10 mouse cellular contexts compared by ENCODE assay signal in the genomic region with DNA sequence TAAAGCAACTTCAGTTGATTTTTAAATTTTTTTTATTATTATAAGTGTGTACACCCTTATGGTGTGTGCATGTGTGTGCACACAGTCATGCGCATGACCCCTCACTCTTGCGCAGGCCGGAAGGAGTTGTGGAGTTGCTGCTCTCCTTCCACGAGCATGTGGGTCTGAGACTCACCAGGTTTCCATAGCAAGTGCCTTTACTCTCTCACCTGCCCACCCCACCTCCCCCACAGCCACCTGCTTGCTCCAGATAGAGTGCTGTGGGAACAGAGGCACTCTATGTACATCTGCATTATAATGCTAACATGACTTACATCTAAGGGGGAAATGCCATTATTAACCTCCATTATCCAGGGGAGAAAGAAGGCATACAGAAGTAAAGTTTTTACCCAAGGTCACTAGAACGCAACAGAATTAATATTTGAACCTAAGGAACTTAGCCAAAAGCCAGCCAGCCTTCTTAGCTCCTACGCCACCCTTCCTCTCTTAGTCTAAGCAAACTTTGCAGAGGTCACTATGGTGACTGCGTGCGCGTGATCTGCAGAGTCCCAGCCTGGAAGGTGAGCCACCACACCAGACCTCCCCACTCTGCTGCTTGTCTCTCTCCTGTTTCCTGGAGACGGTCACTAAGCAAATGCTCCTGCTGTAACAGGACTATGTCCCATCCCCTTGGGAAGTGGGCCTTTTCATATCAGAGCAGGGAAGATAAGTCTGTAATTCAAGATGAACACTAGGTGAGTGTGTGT. TPM values are rescaled to one million over a fixed set of nuclear protein-coding genes. Genes with fewer than 3 reads are reported as not detected.
DNase-seq lines count a peak whose midpoint lies in the region; ATAC-seq lines count a peak whose summit lies in the region.
"Had no signal": no experiment of that assay in that cellular context is flagged by ENCODE, and none has a peak within 500 bp of the region (broad histone marks: within the 10 kb centered on the region; RNA-seq: fewer than 3 reads in every experiment).

No protein-coding gene starts in this region.

- WGBS in heart, embryonic 14.5 days = 53% methylated on average over 10 of the region's 10 CpGs
- WGBS in midbrain, embryonic 10.5 days = 69% methylated on average over 10 of the region's 10 CpGs
- WGBS in midbrain, embryonic 14.5 days = 61% methylated on average over 10 of the region's 10 CpGs
- 68% methylated on average over 10 of the region's 10 CpGs for WGBS in intestine, embryonic 16.5 days
- 59% methylated on average over 10 of the region's 10 CpGs for WGBS in stomach, embryonic 15.5 days
- 79% methylated on average over 10 of the region's 10 CpGs for WGBS in neural tube, embryonic 15.5 days

- H3K36me3 ChIP-seq in heart, embryonic 14.5 days (ENCODE audit: control insufficient read depth, insufficient read depth, low read length) = no peaks in the 10 kb centered on the region
- H3K36me3 ChIP-seq in midbrain, embryonic 10.5 days = no peaks in the 10 kb centered on the region
- no peaks in the 10 kb centered on the region for H3K36me3 ChIP-seq in midbrain, embryonic 14.5 days (ENCODE audit: control insufficient read depth, insufficient read depth, low read length)
- no peaks in the 10 kb centered on the region for H3K36me3 ChIP-seq in intestine, embryonic 16.5 days (ENCODE audit: control insufficient read depth, insufficient read depth, low read length)
- no peaks in the 10 kb centered on the region for H3K36me3 ChIP-seq in stomach, embryonic 15.5 days
- H3K36me3 ChIP-seq in neural tube, embryonic 15.5 days = no peaks in the 10 kb centered on the region

- no peaks in the 10 kb centered on the region for H3K27me3 ChIP-seq in heart, embryonic 14.5 days (ENCODE audit: control insufficient read depth, insufficient read depth, low read length)
- peaks cover 7% of the 10 kb centered on the region; the same call in 1 of the 2 replicates for H3K27me3 ChIP-seq in midbrain, embryonic 10.5 days (ENCODE audit: low read depth, poor library complexity, severe bottlenecking)
- H3K27me3 ChIP-seq in midbrain, embryonic 14.5 days (ENCODE audit: control insufficient read depth, insufficient read depth, low read length) = no peaks in the 10 kb centered on the region
- H3K27me3 ChIP-seq in intestine, embryonic 16.5 days (replicated peaks; ENCODE audit: control insufficient read depth, insufficient read depth, low read length) = no peaks in the 10 kb centered on the region
- H3K27me3 ChIP-seq in stomach, embryonic 15.5 days (replicated peaks) = no peaks in the 10 kb centered on the region
- no peaks in the 10 kb centered on the region for H3K27me3 ChIP-seq in neural tube, embryonic 15.5 days (replicated peaks)

- ATAC-seq in heart, embryonic 14.5 days (ENCODE audit: insufficient number of reproducible peaks, insufficient read depth, low FRiP score, low read depth) = no peak
- no peak for ATAC-seq in midbrain, embryonic 14.5 days (ENCODE audit: low FRiP score, low TSS enrichment)
- ATAC-seq in intestine, embryonic 16.5 days = peak; percentile 57; the same call in 1 of the 2 replicates
- ATAC-seq in stomach, embryonic 15.5 days (ENCODE audit: insufficient read depth, low FRiP score, low read depth) = 0 out of 2 replicates have a peak, but pooled peaks have one; percentile 50
- ATAC-seq in neural tube, embryonic 15.5 days (ENCODE audit: low FRiP score) = no peak

- 0 out of 4 replicates have a peak overlapping the region, but pooled peaks of 1 of the 2 experiments have one; percentile 5 for H3K27ac ChIP-seq in heart, embryonic 14.5 days (replicated peaks in 1 of 2; ENCODE audit: control insufficient read depth in 1 of 2, insufficient read depth in 1 of 2, low read depth in 2 of 2, low read length in 2 of 2)
- peak overlapping the region; percentile 67 for H3K27ac ChIP-seq in midbrain, embryonic 10.5 days (replicated peaks)
- H3K27ac ChIP-seq in midbrain, embryonic 14.5 days (replicated peaks; ENCODE audit: low read depth, low read length) = no peak overlapping the region
- H3K27ac ChIP-seq in intestine, embryonic 16.5 days (ENCODE audit: low read length) = no peak overlapping the region
- no peak overlapping the region for H3K27ac ChIP-seq in stomach, embryonic 15.5 days
- no peak overlapping the region for H3K27ac ChIP-seq in neural tube, embryonic 15.5 days (replicated peaks)

- H3K9me3 ChIP-seq in heart, embryonic 14.5 days (ENCODE audit: control insufficient read depth, low read length) = no peaks in the 10 kb centered on the region
- H3K9me3 ChIP-seq in midbrain, embryonic 10.5 days (replicated peaks) = no peaks in the 10 kb centered on the region
- H3K9me3 ChIP-seq in midbrain, embryonic 14.5 days (ENCODE audit: control insufficient read depth, low read length) = no peaks in the 10 kb centered on the region
- H3K9me3 ChIP-seq in intestine, embryonic 16.5 days (ENCODE audit: control insufficient read depth, low read length) = no peaks in the 10 kb centered on the region
- H3K9me3 ChIP-seq in stomach, embryonic 15.5 days = no peaks in the 10 kb centered on the region
- H3K9me3 ChIP-seq in neural tube, embryonic 15.5 days (replicated peaks) = no peaks in the 10 kb centered on the region

- H3K4me2 ChIP-seq in heart, embryonic 14.5 days (ENCODE audit: low read length) = peak overlapping the region; percentile 31
- no peak overlapping the region for H3K4me2 ChIP-seq in midbrain, embryonic 14.5 days (ENCODE audit: low read length)
- H3K4me2 ChIP-seq in intestine, embryonic 16.5 days (ENCODE audit: low read depth, low read length) = no peak overlapping the region
- H3K4me2 ChIP-seq in stomach, embryonic 15.5 days = 0 out of 2 replicates have a peak overlapping the region, but pooled peaks have one; percentile 2
- no peak overlapping the region for H3K4me2 ChIP-seq in neural tube, embryonic 15.5 days

- no peak overlapping the region for H3K4me3 ChIP-seq in heart, embryonic 14.5 days (ENCODE audit: control insufficient read depth in 1 of 2, insufficient read depth in 1 of 2, low read depth in 1 of 2, low read length in 2 of 2)
- peak overlapping the region; percentile 5 for H3K4me3 ChIP-seq in midbrain, embryonic 10.5 days
- no peak overlapping the region for H3K4me3 ChIP-seq in midbrain, embryonic 14.5 days (replicated peaks; ENCODE audit: low read depth, low read length)
- no peak overlapping the region for H3K4me3 ChIP-seq in intestine, embryonic 16.5 days (ENCODE audit: low read length)
- no peak overlapping the region for H3K4me3 ChIP-seq in stomach, embryonic 15.5 days (replicated peaks)
- no peak overlapping the region for H3K4me3 ChIP-seq in neural tube, embryonic 15.5 days (replicated peaks)

- H3K4me1 ChIP-seq in heart, embryonic 14.5 days (ENCODE audit: control insufficient read depth in 2 of 2, insufficient read depth in 2 of 2, low read length in 2 of 2) = peaks cover 11 to 19% of the 10 kb centered on the region in 2 experiments
- H3K4me1 ChIP-seq in midbrain, embryonic 10.5 days = peaks cover 20% of the 10 kb centered on the region
- peaks cover 19% of the 10 kb centered on the region for H3K4me1 ChIP-seq in midbrain, embryonic 14.5 days (ENCODE audit: control insufficient read depth, insufficient read depth, low read length)
- H3K4me1 ChIP-seq in intestine, embryonic 16.5 days (ENCODE audit: control insufficient read depth, insufficient read depth, low read length) = 0 out of 2 replicates have a peak, but pooled peaks cover 2% of the 10 kb centered on the region
- H3K4me1 ChIP-seq in stomach, embryonic 15.5 days = 0 out of 2 replicates have a peak, but pooled peaks cover 3% of the 10 kb centered on the region
- H3K4me1 ChIP-seq in neural tube, embryonic 15.5 days = peaks cover 7% of the 10 kb centered on the region; the same call in 1 of the 2 replicates

- peak overlapping the region; percentile 2 for H3K9ac ChIP-seq in heart, embryonic 14.5 days (ENCODE audit: low read length)
- no peak overlapping the region for H3K9ac ChIP-seq in midbrain, embryonic 14.5 days (replicated peaks; ENCODE audit: low read length)
- no peak overlapping the region for H3K9ac ChIP-seq in intestine, embryonic 16.5 days (ENCODE audit: low read depth, low read length)
- H3K9ac ChIP-seq in stomach, embryonic 15.5 days = no peak overlapping the region
- no peak overlapping the region for H3K9ac ChIP-seq in neural tube, embryonic 15.5 days (replicated peaks)

- no peak for DNase-seq in heart, adult 18-20 months
- no peak for DNase-seq in midbrain, embryonic 10.5 days (ENCODE audit: low spot score)
- no peak for DNase-seq in midbrain, embryonic 14.5 days
- DNase-seq in adrenal gland, adult 2 months = no peak
- DNase-seq: adrenal gland, postnatal 14 days; cerebellum, postnatal 14 days had no signal

RNA-seq across cellular contexts. Expression of a gene that starts 1.3 kb away (rescaled TPM):
- polyA plus RNA-seq in heart, embryonic 14.5 days (2014; fragmentation: Nextera tagmentation; extraction: Ambion mirVana) = 0.15 and 0.31 TPM in 2 replicates
- 1 to 10 TPM in 1 of 2 experiments, under 1 TPM in 1; 0.60 to 2.4 TPM for total RNA-seq in heart, adult 18-20 months (2021)
- 0.32 and 0.36 TPM in 2 replicates for polyA plus RNA-seq in midbrain, embryonic 10.5 days (2016; fragmentation: Nextera tagmentation; extraction: Ambion mirVana)
- 0.39 and 0.50 TPM in 2 replicates for polyA plus RNA-seq in midbrain, embryonic 14.5 days (2014; fragmentation: Nextera tagmentation; extraction: Ambion mirVana)
- 1.2 and 1.3 TPM in 2 replicates for polyA plus RNA-seq in intestine, embryonic 16.5 days (2015; fragmentation: Nextera tagmentation; extraction: Ambion mirVana)
- 7.8 and 9.7 TPM in 2 replicates for polyA plus RNA-seq in stomach, embryonic 15.5 days (2015; fragmentation: Nextera tagmentation; extraction: Ambion mirVana)
- under 1 TPM; 0.46 to 0.59 TPM for total RNA-seq in adrenal gland, adult 2 months (2021)
- 0.08 TPM in 1 of 2 replicates, not detected in the other for polyA plus RNA-seq in adrenal gland, adult 2 months (2012; rRNA removed)
- 0.72 and 2.1 TPM in 2 replicates for polyA plus RNA-seq in neural tube, embryonic 15.5 days (2015; fragmentation: Nextera tagmentation; extraction: Ambion mirVana)

RNA-seq across cellular contexts. Expression of a gene that starts 32.9 kb away (rescaled TPM):
- polyA plus RNA-seq in heart, embryonic 14.5 days (2014; fragmentation: Nextera tagmentation; extraction: Ambion mirVana) = 88.7 and 98.4 TPM in 2 replicates
- 10 to 100 TPM; 27.9 to 36.1 TPM for total RNA-seq in heart, adult 18-20 months (2021)
- 86.9 and 95.9 TPM in 2 replicates for polyA plus RNA-seq in midbrain, embryonic 10.5 days (2016; fragmentation: Nextera tagmentation; extraction: Ambion mirVana)
- polyA plus RNA-seq in midbrain, embryonic 14.5 days (2014; fragmentation: Nextera tagmentation; extraction: Ambion mirVana) = 118 and 122 TPM in 2 replicates
- 106 and 107 TPM in 2 replicates for polyA plus RNA-seq in intestine, embryonic 16.5 days (2015; fragmentation: Nextera tagmentation; extraction: Ambion mirVana)
- 83.4 and 92.6 TPM in 2 replicates for polyA plus RNA-seq in stomach, embryonic 15.5 days (2015; fragmentation: Nextera tagmentation; extraction: Ambion mirVana)
- total RNA-seq in adrenal gland, adult 2 months (2021) = 10 to 100 TPM; 59.5 to 72.8 TPM
- 22.7 and 26.8 TPM in 2 replicates for polyA plus RNA-seq in adrenal gland, adult 2 months (2012; rRNA removed)
- polyA plus RNA-seq in neural tube, embryonic 15.5 days (2015; fragmentation: Nextera tagmentation; extraction: Ambion mirVana) = 109 and 113 TPM in 2 replicates

RNA-seq across cellular contexts. Expression of a gene that starts 59.0 kb away (rescaled TPM):
- polyA plus RNA-seq in heart, embryonic 14.5 days (2014; fragmentation: Nextera tagmentation; extraction: Ambion mirVana) = 4.5 and 5.5 TPM in 2 replicates
- 1 to 10 TPM; 1.0 to 2.5 TPM for total RNA-seq in heart, adult 18-20 months (2021)
- 8.9 and 14.6 TPM in 2 replicates for polyA plus RNA-seq in midbrain, embryonic 10.5 days (2016; fragmentation: Nextera tagmentation; extraction: Ambion mirVana)
- polyA plus RNA-seq in midbrain, embryonic 14.5 days (2014; fragmentation: Nextera tagmentation; extraction: Ambion mirVana) = 21.7 and 23.1 TPM in 2 replicates
- polyA plus RNA-seq in intestine, embryonic 16.5 days (2015; fragmentation: Nextera tagmentation; extraction: Ambion mirVana) = 23.3 and 35.5 TPM in 2 replicates
- polyA plus RNA-seq in stomach, embryonic 15.5 days (2015; fragmentation: Nextera tagmentation; extraction: Ambion mirVana) = 10.1 and 13.7 TPM in 2 replicates
- 1 to 10 TPM; 6.1 to 6.7 TPM for total RNA-seq in adrenal gland, adult 2 months (2021)
- polyA plus RNA-seq in adrenal gland, adult 2 months (2012; rRNA removed) = 1.6 and 2.1 TPM in 2 replicates
- polyA plus RNA-seq in neural tube, embryonic 15.5 days (2015; fragmentation: Nextera tagmentation; extraction: Ambion mirVana) = 16.8 and 18.2 TPM in 2 replicates

RNA-seq across cellular contexts. Expression of a gene that starts 59.4 kb away (rescaled TPM):
- polyA plus RNA-seq in heart, embryonic 14.5 days (2014; fragmentation: Nextera tagmentation; extraction: Ambion mirVana) = 0.12 TPM in 1 of 2 replicates, not detected in the other
- under 1 TPM; 0.52 to 0.64 TPM for total RNA-seq in heart, adult 18-20 months (2021)
- polyA plus RNA-seq in midbrain, embryonic 10.5 days (2016; fragmentation: Nextera tagmentation; extraction: Ambion mirVana) = 0.19 and 0.34 TPM in 2 replicates
- 0.20 and 0.23 TPM in 2 replicates for polyA plus RNA-seq in midbrain, embryonic 14.5 days (2014; fragmentation: Nextera tagmentation; extraction: Ambion mirVana)
- polyA plus RNA-seq in intestine, embryonic 16.5 days (2015; fragmentation: Nextera tagmentation; extraction: Ambion mirVana) = 7.6 and 10.4 TPM in 2 replicates
- polyA plus RNA-seq in stomach, embryonic 15.5 days (2015; fragmentation: Nextera tagmentation; extraction: Ambion mirVana) = 1.1 and 1.3 TPM in 2 replicates
- 1 to 10 TPM; 4.5 to 5.0 TPM for total RNA-seq in adrenal gland, adult 2 months (2021)
- polyA plus RNA-seq in adrenal gland, adult 2 months (2012; rRNA removed) = 0.10 and 0.16 TPM in 2 replicates
- polyA plus RNA-seq in neural tube, embryonic 15.5 days (2015; fragmentation: Nextera tagmentation; extraction: Ambion mirVana) = 0.15 and 0.41 TPM in 2 replicates

Comparison
In these comparisons a context has a peak if more than half of its experiments do, and no peak if none do; other contexts are left out.
1. ATAC-seq: peak in intestine, embryonic 16.5 days (single experiment) and stomach, embryonic 15.5 days (single experiment); none in heart, embryonic 14.5 days (single experiment), midbrain, embryonic 14.5 days (single experiment) and neural tube, embryonic 15.5 days (single experiment).
2. H3K4me2 ChIP-seq: peak in heart, embryonic 14.5 days (single experiment) and stomach, embryonic 15.5 days (single experiment); none in midbrain, embryonic 14.5 days (single experiment), intestine, embryonic 16.5 days (single experiment) and neural tube, embryonic 15.5 days (single experiment).